Mouse (Mus musculus): ENCODE results near the gene Rnf123.

Gene Rnf123

DNA sequence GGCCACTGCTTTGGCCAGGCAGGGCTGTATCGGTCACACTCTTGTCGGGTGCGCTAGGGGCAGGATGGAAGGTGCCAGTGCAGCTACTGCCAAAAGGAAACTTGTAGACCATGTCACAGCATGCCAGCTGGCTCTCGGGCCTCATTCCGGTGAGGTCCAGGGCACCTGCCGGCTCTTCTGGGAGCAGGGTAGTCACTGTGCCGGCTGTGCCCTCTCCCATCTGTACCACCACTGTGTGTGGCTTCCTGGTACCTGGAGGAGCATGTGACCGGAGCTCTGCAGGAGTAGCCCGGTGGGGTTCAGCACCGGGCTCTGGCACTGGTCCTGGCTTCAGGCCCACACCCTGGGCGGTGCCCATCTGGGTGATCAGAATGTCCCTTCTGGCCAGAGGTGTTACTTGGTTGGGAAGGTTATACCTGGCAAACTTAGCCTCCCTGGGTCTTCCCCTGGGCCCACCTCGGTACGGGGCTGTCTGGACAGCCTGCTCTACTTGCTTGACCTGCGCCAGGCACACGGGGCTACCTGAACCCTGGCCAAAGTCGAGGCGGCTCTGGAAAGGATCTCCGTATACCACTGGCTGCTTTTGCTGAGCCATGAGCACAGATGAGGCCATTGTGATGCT lies 29.7 kb upstream of the Rnf123 start:
- no peaks in the 10 kb centered on the region for H3K36me3 ChIP-seq (ENCODE audit: control insufficient read depth, insufficient read depth, low read length, poor library complexity, severe bottlenecking)
- DNase-seq (ENCODE audit: low read depth, low spot score): no peak
- no peaks in the 10 kb centered on the region for H3K27me3 ChIP-seq (ENCODE audit: control insufficient read depth, insufficient read depth, low read length, poor library complexity, severe bottlenecking)

- H3K27me3 ChIP-seq (ENCODE audit: control insufficient read depth, insufficient read depth, low read length, poor library complexity, severe bottlenecking): no peaks in the 10 kb centered on the region
- DNase-seq (ENCODE audit: low read depth, low spot score): no peak
- no peaks in the 10 kb centered on the region for H3K36me3 ChIP-seq (ENCODE audit: control insufficient read depth, insufficient read depth, low read length, poor library complexity, severe bottlenecking)
These were observed 28.5 kb upstream of the Rnf123 start for GRCm38 (mm10) chr9:108111593-108112121.

- DNase-seq (ENCODE audit: low read depth, low spot score): peak; percentile 29
- H3K36me3 ChIP-seq (ENCODE audit: control insufficient read depth, insufficient read depth, low read length, poor library complexity, severe bottlenecking): no peaks in the 10 kb centered on the region
- H3K27me3 ChIP-seq (ENCODE audit: control insufficient read depth, insufficient read depth, low read length, poor library complexity, severe bottlenecking): no peaks in the 10 kb centered on the region
These were observed 28.0 kb upstream of the Rnf123 start for GRCm38 (mm10) chr9:108111101-108111592.

DNA sequence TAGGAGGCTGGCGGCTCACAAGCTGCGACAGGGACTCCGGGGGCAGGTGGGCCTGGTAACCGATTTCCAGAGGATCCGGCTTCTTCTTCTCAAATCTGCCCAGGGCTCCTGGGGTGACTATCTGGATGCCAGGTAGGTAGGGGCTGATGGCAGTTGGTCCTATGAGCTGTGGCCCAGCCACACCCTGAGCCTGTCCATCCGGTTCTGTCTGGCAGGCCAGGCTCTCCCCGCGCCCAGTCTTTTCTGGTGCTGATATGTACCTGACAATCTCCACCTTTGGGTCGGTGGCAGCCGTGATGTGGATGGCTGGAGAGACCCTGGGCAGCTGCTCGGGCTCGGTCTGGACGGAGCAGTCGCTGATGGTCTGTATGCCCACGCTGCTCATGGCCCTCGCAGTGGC lies 27.0 kb upstream of the Rnf123 start:
- no peaks in the 10 kb centered on the region for H3K36me3 ChIP-seq (ENCODE audit: control insufficient read depth, insufficient read depth, low read length, poor library complexity, severe bottlenecking)
- no peaks in the 10 kb centered on the region for H3K27me3 ChIP-seq (ENCODE audit: control insufficient read depth, insufficient read depth, low read length, poor library complexity, severe bottlenecking)
- no peak for DNase-seq (ENCODE audit: low read depth, low spot score)

DNA sequence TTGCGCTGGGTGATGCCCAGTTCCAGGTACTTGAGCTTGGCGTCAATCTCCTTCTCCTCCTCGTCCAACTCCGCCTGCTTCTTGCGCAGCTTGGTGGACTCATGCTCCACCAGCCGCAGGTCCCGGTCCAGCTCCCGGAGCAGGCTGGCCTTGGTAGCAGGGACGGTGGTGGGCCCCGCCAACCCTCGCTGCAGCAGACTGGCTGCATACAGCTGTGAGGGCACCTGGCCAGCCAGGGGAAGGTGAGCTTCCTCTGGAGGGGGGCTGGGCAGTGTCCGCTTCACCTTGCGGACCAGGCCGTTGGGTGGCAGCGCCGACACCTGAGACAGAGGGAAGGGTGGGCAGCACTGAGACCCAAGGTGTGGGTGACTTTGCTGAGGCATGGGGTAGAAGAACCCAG lies 24.7 kb upstream of the Rnf123 start:
- no peaks in the 10 kb centered on the region for H3K36me3 ChIP-seq (ENCODE audit: control insufficient read depth, insufficient read depth, low read length, poor library complexity, severe bottlenecking)
- no peaks in the 10 kb centered on the region for H3K27me3 ChIP-seq (ENCODE audit: control insufficient read depth, insufficient read depth, low read length, poor library complexity, severe bottlenecking)
- DNase-seq (ENCODE audit: low read depth, low spot score): no peak

DNA sequence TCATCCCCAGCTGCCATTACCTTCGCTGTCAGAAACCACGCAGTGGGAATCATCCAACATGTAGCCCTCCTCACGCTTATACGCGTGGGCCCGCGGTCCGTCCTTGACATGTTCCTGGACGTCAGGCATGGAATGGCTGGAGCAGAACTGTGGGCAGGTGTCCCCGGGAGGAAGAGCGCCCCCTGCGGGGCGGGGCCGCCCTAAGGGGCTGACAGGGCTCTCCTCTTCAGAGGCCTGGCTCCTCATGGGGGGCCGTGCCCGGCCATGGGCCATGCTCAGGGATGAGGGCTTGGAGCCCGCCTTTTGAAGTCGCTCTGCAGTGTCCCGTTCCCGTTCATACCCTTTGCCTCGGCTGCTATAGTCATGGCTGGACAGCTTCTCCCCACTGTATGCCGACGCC lies 22.9 kb upstream of the Rnf123 start:
- Histone ChIP-seq H3K27me3 (ENCODE audit: control insufficient read depth, insufficient read depth, low read length, poor library complexity, severe bottlenecking) (no peaks in the 10 kb centered on the region), H3K36me3 (ENCODE audit: control insufficient read depth, insufficient read depth, low read length, poor library complexity, severe bottlenecking) (no peaks in the 10 kb centered on the region)
- DNase-seq (ENCODE audit: low read depth, low spot score): no peak

GRCm38 (mm10) chr9:108105549-108105863 lies 22.4 kb upstream of the Rnf123 start:
- H3K36me3 ChIP-seq (ENCODE audit: control insufficient read depth, insufficient read depth, low read length, poor library complexity, severe bottlenecking): no peaks in the 10 kb centered on the region

GRCm38 (mm10) chr9:108104766-108105548 lies 21.8 kb upstream of the Rnf123 start:
- Histone ChIP-seq H3K27me3 (ENCODE audit: control insufficient read depth, insufficient read depth, low read length, poor library complexity, severe bottlenecking) (no peaks in the 10 kb centered on the region), H3K36me3 (ENCODE audit: control insufficient read depth, insufficient read depth, low read length, poor library complexity, severe bottlenecking) (no peaks in the 10 kb centered on the region)
- peak; percentile 44 for DNase-seq (ENCODE audit: low read depth, low spot score)

More at GRCm38 (mm10) chr9:108105549-108105863, 22.4 kb upstream of the Rnf123 start:
- H3K27me3 ChIP-seq (ENCODE audit: control insufficient read depth, insufficient read depth, low read length, poor library complexity, severe bottlenecking): no peaks in the 10 kb centered on the region
- no peak for DNase-seq (ENCODE audit: low read depth, low spot score)

DNA sequence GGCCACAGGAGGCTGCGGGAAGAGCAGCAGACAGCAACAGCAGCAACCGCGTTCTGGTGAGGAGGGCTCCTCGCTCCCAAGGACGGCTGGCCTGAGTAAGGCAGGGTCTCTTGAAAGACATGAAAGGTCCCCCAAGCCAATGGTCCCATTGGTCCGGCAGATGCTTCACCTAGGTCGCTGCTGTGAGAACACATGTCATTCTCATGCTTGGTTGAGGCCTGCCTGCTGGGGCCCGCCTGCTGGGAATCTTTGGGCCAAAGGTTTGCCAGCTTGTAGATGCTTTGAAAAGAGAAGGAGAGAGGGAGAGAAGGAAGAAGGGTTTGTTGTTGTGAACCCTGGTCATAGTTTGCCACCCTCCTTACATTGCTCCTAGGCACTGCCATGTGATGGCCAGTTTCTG lies 16.5 kb upstream of the Rnf123 start:
- DNase-seq (ENCODE audit: low read depth, low spot score): no peak
- Histone ChIP-seq H3K36me3 (ENCODE audit: control insufficient read depth, insufficient read depth, low read length, poor library complexity, severe bottlenecking) (no peaks in the 10 kb centered on the region), H3K27me3 (ENCODE audit: control insufficient read depth, insufficient read depth, low read length, poor library complexity, severe bottlenecking) (no peaks in the 10 kb centered on the region)

DNA sequence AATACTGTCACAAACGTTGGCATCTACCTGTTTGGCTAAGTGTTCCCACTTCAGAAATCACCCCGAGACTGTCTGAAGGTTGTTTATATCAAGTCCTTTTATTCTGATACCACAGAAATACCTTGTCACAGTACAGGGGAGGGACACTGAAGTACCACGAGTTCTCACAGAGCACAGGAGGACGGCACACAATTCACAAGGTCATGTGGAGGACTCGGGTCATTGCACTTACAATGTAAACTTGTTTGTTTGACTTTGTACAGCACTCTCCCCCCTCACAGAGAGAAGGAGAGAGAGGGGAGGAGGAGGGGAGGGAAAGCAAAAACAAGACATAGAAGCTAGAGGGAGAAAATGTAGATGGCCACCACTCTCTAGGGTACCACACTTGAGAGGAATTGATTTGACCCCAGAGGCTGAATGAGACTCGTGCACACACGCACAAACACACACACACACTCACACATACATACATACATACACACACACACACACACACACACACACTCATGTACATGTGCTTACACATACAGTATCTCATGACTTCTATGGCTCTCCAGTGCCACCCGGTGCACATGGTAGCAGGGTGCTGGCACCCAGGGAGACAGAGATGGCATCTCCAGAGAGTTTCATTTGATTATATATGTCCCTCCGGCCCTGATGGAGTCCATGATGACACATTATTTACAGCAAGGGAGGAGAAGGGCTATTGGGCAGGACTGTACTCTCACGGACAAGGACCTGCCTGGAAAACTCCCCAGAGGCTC lies 13.0 kb upstream of the Rnf123 start:
- Histone ChIP-seq H3K27me3 (ENCODE audit: control insufficient read depth, insufficient read depth, low read length, poor library complexity, severe bottlenecking) (no peaks in the 10 kb centered on the region), H3K36me3 (ENCODE audit: control insufficient read depth, insufficient read depth, low read length, poor library complexity, severe bottlenecking) (peaks cover 2% of the 10 kb centered on the region; the same call in 1 of the 2 replicates)

GRCm38 (mm10) chr9:108095518-108095917 lies 12.4 kb upstream of the Rnf123 start:
- DNase-seq (ENCODE audit: low read depth, low spot score): peak; percentile 81
- H3K36me3 ChIP-seq (ENCODE audit: control insufficient read depth, insufficient read depth, low read length, poor library complexity, severe bottlenecking): peaks cover 2% of the 10 kb centered on the region; the same call in 1 of the 2 replicates
- no peaks in the 10 kb centered on the region for H3K27me3 ChIP-seq (ENCODE audit: control insufficient read depth, insufficient read depth, low read length, poor library complexity, severe bottlenecking)

More for the DNA sequence above, 13.0 kb upstream of the Rnf123 start:
- no peak for DNase-seq (ENCODE audit: low read depth, low spot score)

- Histone ChIP-seq H3K36me3 (ENCODE audit: control insufficient read depth, insufficient read depth, low read length, poor library complexity, severe bottlenecking) (peaks cover 2% of the 10 kb centered on the region; the same call in 1 of the 2 replicates), H3K27me3 (ENCODE audit: control insufficient read depth, insufficient read depth, low read length, poor library complexity, severe bottlenecking) (no peaks in the 10 kb centered on the region)
- peak; percentile 31 for DNase-seq (ENCODE audit: low read depth, low spot score)
These were observed 11.9 kb upstream of the Rnf123 start for GRCm38 (mm10) chr9:108094998-108095411.

DNA sequence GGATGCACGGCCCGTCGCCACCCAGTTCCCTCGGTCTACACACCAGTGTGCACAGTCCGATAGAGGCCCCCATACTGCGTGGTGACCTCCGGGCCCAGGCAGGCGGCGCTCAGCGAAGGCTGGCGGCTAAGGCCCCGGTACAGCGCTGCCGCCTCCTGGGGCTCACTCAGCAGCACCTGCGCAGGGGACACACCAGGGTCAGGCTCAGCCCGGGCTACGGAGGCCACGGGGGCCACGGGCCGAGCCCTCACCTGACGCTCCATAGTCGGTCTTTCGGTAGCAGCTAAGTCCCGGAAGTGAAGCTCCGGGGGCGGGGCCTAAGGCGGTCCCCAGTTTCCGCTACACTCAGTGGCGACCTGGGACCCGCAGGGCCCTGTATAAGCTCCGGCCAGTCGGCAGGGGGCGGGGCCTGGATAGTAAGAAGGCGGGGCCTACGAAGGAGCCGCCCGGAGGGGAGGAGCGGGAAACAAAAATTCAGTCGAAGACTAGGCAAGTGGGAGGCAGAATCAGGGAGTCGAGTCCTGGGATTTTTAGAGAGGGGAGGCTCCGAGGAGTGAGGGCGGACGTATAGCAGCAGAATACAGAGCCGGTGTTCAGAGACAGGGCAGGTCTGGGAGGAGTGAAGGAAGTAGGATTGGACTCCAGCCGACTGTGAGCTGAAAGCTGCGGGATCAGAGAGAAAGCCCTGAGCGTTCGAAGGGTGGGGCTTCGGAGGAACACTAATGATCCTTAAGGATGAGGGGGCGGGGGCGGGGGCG lies 11.2 kb upstream of the Rnf123 start, which contains the start of gene Apeh:
Apeh (minus strand) TSS at position 423 of the 758 bp plus-strand sequence.
- H3K36me3 ChIP-seq (ENCODE audit: control insufficient read depth, insufficient read depth, low read length, poor library complexity, severe bottlenecking): peaks cover 4% of the 10 kb centered on the region
- peak; percentile 96 for DNase-seq (ENCODE audit: low read depth, low spot score)
- H3K27me3 ChIP-seq (ENCODE audit: control insufficient read depth, insufficient read depth, low read length, poor library complexity, severe bottlenecking): no peaks in the 10 kb centered on the region

GRCm38 (mm10) chr9:108093586-108093985 lies 10.4 kb upstream of the Rnf123 start:
- Histone ChIP-seq H3K27me3 (ENCODE audit: control insufficient read depth, insufficient read depth, low read length, poor library complexity, severe bottlenecking) (no peaks in the 10 kb centered on the region), H3K36me3 (ENCODE audit: control insufficient read depth, insufficient read depth, low read length, poor library complexity, severe bottlenecking) (peaks cover 4% of the 10 kb centered on the region)
- no peak for DNase-seq (ENCODE audit: low read depth, low spot score)

Data from splenic B cell, adult 2 months (primary cell).